Mouse (Mus musculus) gastrocnemius, postnatal 10 days (tissue): ENCODE results near the gene Cacnb3. TPM values are rescaled to one million over a fixed set of nuclear protein-coding genes. Genes with fewer than 3 reads are reported as not detected.
A peak's percentile ranks its signal among the peaks of the same experiment; 100 is the strongest.

Experiments
- DNase-seq: peaks from one replicate; pipeline ENCODE4 v3.0.0; 2021; ENCODE audit warnings: mixed read lengths
- total RNA-seq, 2 experiments: library from RNA; stranded (reverse); gene quantifications; 2 replicates each; pipeline ENCODE4 v1.2.3; 2021

Gene Cacnb3
- total RNA-seq, 2 experiments from 2014 or later: 12.0 to 15.4 TPM

GRCm38 (mm10) chr15:98635291-98635841 is 4.7 kb downstream of the Cacnb3 start:
- no peak for DNase-seq

GRCm38 (mm10) chr15:98636517-98636916 is 5.9 kb downstream of the Cacnb3 start:
- DNase-seq: no peak

- no peak for DNase-seq
These were observed 6.5 kb downstream of the Cacnb3 start for GRCm38 (mm10) chr15:98637155-98637554.

GRCm38 (mm10) chr15:98640157-98640556 is 9.5 kb downstream of the Cacnb3 start:
- no peak for DNase-seq

GRCm38 (mm10) chr15:98644406-98644805 is 13.8 kb downstream of the Cacnb3 start:
- no peak for DNase-seq

GRCm38 (mm10) chr15:98645057-98646026 is 14.7 kb downstream of the Cacnb3 start:
- no peak for DNase-seq

- DNase-seq: no peak
These were observed 16.1 kb downstream of the Cacnb3 start for GRCm38 (mm10) chr15:98646737-98647136.

- DNase-seq: no peak
These were observed 16.7 kb downstream of the Cacnb3 start for GRCm38 (mm10) chr15:98647308-98647707.

GRCm38 (mm10) chr15:98648071-98648470 is 17.4 kb downstream of the Cacnb3 start:
- DNase-seq: no peak

GRCm38 (mm10) chr15:98651431-98651830 is 20.8 kb downstream of the Cacnb3 start:
- no peak for DNase-seq

GRCm38 (mm10) chr15:98652174-98652573 is 21.5 kb downstream of the Cacnb3 start:
- no peak for DNase-seq

GRCm38 (mm10) chr15:98656982-98657751 is 26.5 kb downstream of the Cacnb3 start:
- no peak for DNase-seq

GRCm38 (mm10) chr15:98662198-98662566 is 31.5 kb downstream of the Cacnb3 start:
- DNase-seq: no peak

- peak; percentile 91 for DNase-seq
These were observed 32.2 kb downstream of the Cacnb3 start, which contains the start of gene Ddx23 for GRCm38 (mm10) chr15:98662567-98663545. Gene Ddx23, minus strand, starts transcription at chr15:98662894.

GRCm38 (mm10) chr15:98664042-98664907 is 33.6 kb downstream of the Cacnb3 start:
- no peak for DNase-seq

GRCm38 (mm10) chr15:98672592-98672991 is 42.0 kb downstream of the Cacnb3 start:
- DNase-seq: no peak

- DNase-seq: no peak
These were observed 43.1 kb downstream of the Cacnb3 start for GRCm38 (mm10) chr15:98673732-98674131.

GRCm38 (mm10) chr15:98674284-98674993 is 43.8 kb downstream of the Cacnb3 start:
- no peak for DNase-seq

GRCm38 (mm10) chr15:98674994-98675545 is 44.4 kb downstream of the Cacnb3 start:
- DNase-seq: no peak
